Mouse (Mus musculus): ENCODE measurements around the gene Tanc1. TPM values are rescaled to one million over a fixed set of nuclear protein-coding genes. Genes with fewer than 3 reads are reported as not detected.

The Tanc1 gene
- polyA plus RNA-seq, 1 experiment from 2014 or later: 51.6 TPM

DNA sequence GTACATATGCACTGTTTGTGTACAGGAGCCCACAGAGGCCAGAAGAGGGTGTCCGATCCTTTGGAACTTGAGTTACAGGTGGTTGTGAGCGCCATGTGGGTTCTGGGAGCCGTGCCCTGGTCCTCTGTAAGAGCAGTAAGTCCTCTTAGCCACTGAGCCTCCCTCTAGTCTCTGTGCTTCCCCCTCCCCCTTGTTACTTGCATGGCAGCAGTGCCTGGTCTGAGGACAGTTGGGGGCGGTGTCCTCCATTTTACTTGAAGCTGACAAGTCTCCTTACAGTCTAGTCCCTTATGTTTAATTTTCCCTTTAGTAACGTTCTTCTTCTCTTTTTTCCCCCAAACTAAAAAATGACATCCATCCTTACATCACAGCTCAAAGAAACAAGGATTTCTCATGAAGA is 8.8 kb downstream of the Tanc1 start:
- WGBS: 90% methylated on average over 5 of the region's 5 CpGs
- Histone ChIP-seq H3K4me2 (ENCODE audit: low read depth, severe bottlenecking) (no peak overlapping the region), H3K9ac (ENCODE audit: low read length) (no peak overlapping the region), H3K4me3 (ENCODE audit: low read depth, low read length) (no peak overlapping the region), H3K36me3 (ENCODE audit: control insufficient read depth, insufficient read depth, low read length) (peaks cover 2% of the 10 kb centered on the region; the same call in 1 of the 2 replicates), H3K27ac (replicated peaks; ENCODE audit: low read depth, low read length) (no peak overlapping the region), H3K9me3 (ENCODE audit: control insufficient read depth, low read length) (no peaks in the 10 kb centered on the region), H3K27me3 (ENCODE audit: control insufficient read depth, insufficient read depth, low read length) (no peaks in the 10 kb centered on the region), H3K4me1 (ENCODE audit: control insufficient read depth, insufficient read depth, low read length) (peaks cover 23% of the 10 kb centered on the region)
- DNase-seq (ENCODE audit: low spot score): no peak
- ATAC-seq (ENCODE audit: insufficient number of reproducible peaks, low FRiP score, low TSS enrichment, low read depth): no peak

GRCm38 (mm10) chr2:59622514-59623139 is 10.8 kb downstream of the Tanc1 start:
- ATAC-seq (ENCODE audit: insufficient number of reproducible peaks, low FRiP score, low TSS enrichment, low read depth): peak; percentile 65; the same call in 1 of the 2 replicates
- Histone ChIP-seq H3K27ac (replicated peaks; ENCODE audit: low read depth, low read length) (no peak overlapping the region), H3K36me3 (ENCODE audit: control insufficient read depth, insufficient read depth, low read length) (peaks cover 2% of the 10 kb centered on the region; the same call in 1 of the 2 replicates), H3K4me1 (ENCODE audit: control insufficient read depth, insufficient read depth, low read length) (peaks cover 11% of the 10 kb centered on the region), H3K27me3 (ENCODE audit: control insufficient read depth, insufficient read depth, low read length) (no peaks in the 10 kb centered on the region), H3K4me3 (ENCODE audit: low read depth, low read length) (no peak overlapping the region), H3K4me2 (ENCODE audit: low read depth, severe bottlenecking) (no peak overlapping the region), H3K9ac (ENCODE audit: low read length) (no peak overlapping the region), H3K9me3 (ENCODE audit: control insufficient read depth, low read length) (no peaks in the 10 kb centered on the region)
- 16% methylated on average over 6 of the region's 6 CpGs for WGBS
- DNase-seq (ENCODE audit: low spot score): peak; percentile 40

- Histone ChIP-seq H3K4me1 (ENCODE audit: control insufficient read depth, insufficient read depth, low read length) (peaks cover 19% of the 10 kb centered on the region), H3K27ac (replicated peaks; ENCODE audit: low read depth, low read length) (no peak overlapping the region), H3K9ac (ENCODE audit: low read length) (no peak overlapping the region), H3K9me3 (ENCODE audit: control insufficient read depth, low read length) (no peaks in the 10 kb centered on the region), H3K36me3 (ENCODE audit: control insufficient read depth, insufficient read depth, low read length) (peaks cover 2% of the 10 kb centered on the region; the same call in 1 of the 2 replicates), H3K4me2 (ENCODE audit: low read depth, severe bottlenecking) (no peak overlapping the region), H3K4me3 (ENCODE audit: low read depth, low read length) (no peak overlapping the region), H3K27me3 (ENCODE audit: control insufficient read depth, insufficient read depth, low read length) (no peaks in the 10 kb centered on the region)
- WGBS: 71% methylated on average over 5 of the region's 5 CpGs
- no peak for ATAC-seq (ENCODE audit: insufficient number of reproducible peaks, low FRiP score, low TSS enrichment, low read depth)
- DNase-seq (ENCODE audit: low spot score): no peak
Measured at GRCm38 (mm10) chr2:59623858-59624257, 12.0 kb downstream of the Tanc1 start.

DNA sequence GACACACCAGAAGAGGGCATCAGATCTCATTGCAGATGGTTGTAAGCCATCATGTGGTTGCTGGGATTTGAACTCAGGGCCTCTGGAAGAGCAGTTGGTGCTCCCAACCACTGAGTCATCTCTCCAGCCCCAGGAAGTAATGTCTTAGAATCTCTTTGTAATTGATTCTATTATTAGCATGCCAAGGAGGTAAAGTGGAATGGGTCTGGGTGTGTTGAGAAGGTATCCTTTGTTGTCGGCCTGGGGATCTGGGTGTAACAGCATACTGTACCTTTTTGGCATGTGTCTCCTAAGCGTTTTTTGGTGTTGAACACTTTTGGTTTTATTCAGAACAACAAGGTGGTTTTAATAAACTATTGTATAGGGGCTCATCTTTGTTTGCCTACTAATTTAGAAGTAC is 13.6 kb downstream of the Tanc1 start:
- peaks cover 27% of the 10 kb centered on the region for H3K4me1 ChIP-seq (ENCODE audit: control insufficient read depth, insufficient read depth, low read length)
- no peak overlapping the region for H3K9ac ChIP-seq (ENCODE audit: low read length)

GRCm38 (mm10) chr2:59625927-59626326 is 14.1 kb downstream of the Tanc1 start:
- H3K27me3 ChIP-seq (ENCODE audit: control insufficient read depth, insufficient read depth, low read length): no peaks in the 10 kb centered on the region
- H3K4me1 ChIP-seq (ENCODE audit: control insufficient read depth, insufficient read depth, low read length): peaks cover 30% of the 10 kb centered on the region
- no peaks in the 10 kb centered on the region for H3K9me3 ChIP-seq (ENCODE audit: control insufficient read depth, low read length)
- no peak overlapping the region for H3K4me3 ChIP-seq (ENCODE audit: low read depth, low read length)
- H3K36me3 ChIP-seq (ENCODE audit: control insufficient read depth, insufficient read depth, low read length): peaks cover 2% of the 10 kb centered on the region; the same call in 1 of the 2 replicates
- no peak for DNase-seq (ENCODE audit: low spot score)
- no peak for ATAC-seq (ENCODE audit: insufficient number of reproducible peaks, low FRiP score, low TSS enrichment, low read depth)
- 48% methylated on average over 8 of the region's 8 CpGs for WGBS
- H3K9ac ChIP-seq (ENCODE audit: low read length): no peak overlapping the region
- H3K27ac ChIP-seq (replicated peaks; ENCODE audit: low read depth, low read length): no peak overlapping the region
- H3K4me2 ChIP-seq (ENCODE audit: low read depth, severe bottlenecking): no peak overlapping the region

More for the DNA sequence above, 13.6 kb downstream of the Tanc1 start:
- Histone ChIP-seq H3K36me3 (ENCODE audit: control insufficient read depth, insufficient read depth, low read length) (peaks cover 2% of the 10 kb centered on the region; the same call in 1 of the 2 replicates), H3K27me3 (ENCODE audit: control insufficient read depth, insufficient read depth, low read length) (no peaks in the 10 kb centered on the region), H3K27ac (replicated peaks; ENCODE audit: low read depth, low read length) (no peak overlapping the region), H3K9me3 (ENCODE audit: control insufficient read depth, low read length) (no peaks in the 10 kb centered on the region), H3K4me3 (ENCODE audit: low read depth, low read length) (no peak overlapping the region), H3K4me2 (ENCODE audit: low read depth, severe bottlenecking) (no peak overlapping the region)
- 79% methylated on average over 2 of the region's 2 CpGs for WGBS
- ATAC-seq (ENCODE audit: insufficient number of reproducible peaks, low FRiP score, low TSS enrichment, low read depth): no peak
- DNase-seq (ENCODE audit: low spot score): no peak

- no peak overlapping the region for H3K9ac ChIP-seq (ENCODE audit: low read length)
- 77% methylated on average over 3 of the region's 3 CpGs for WGBS
- no peak for DNase-seq (ENCODE audit: low spot score)
- peaks cover 2% of the 10 kb centered on the region; the same call in 1 of the 2 replicates for H3K36me3 ChIP-seq (ENCODE audit: control insufficient read depth, insufficient read depth, low read length)
- H3K9me3 ChIP-seq (ENCODE audit: control insufficient read depth, low read length): no peaks in the 10 kb centered on the region
- H3K4me2 ChIP-seq (ENCODE audit: low read depth, severe bottlenecking): no peak overlapping the region
- no peak overlapping the region for H3K4me3 ChIP-seq (ENCODE audit: low read depth, low read length)
- no peak for ATAC-seq (ENCODE audit: insufficient number of reproducible peaks, low FRiP score, low TSS enrichment, low read depth)
- H3K4me1 ChIP-seq (ENCODE audit: control insufficient read depth, insufficient read depth, low read length): peaks cover 32% of the 10 kb centered on the region
- no peak overlapping the region for H3K27ac ChIP-seq (replicated peaks; ENCODE audit: low read depth, low read length)
- H3K27me3 ChIP-seq (ENCODE audit: control insufficient read depth, insufficient read depth, low read length): no peaks in the 10 kb centered on the region
Measured at GRCm38 (mm10) chr2:59626422-59626821, 14.6 kb downstream of the Tanc1 start.

DNA sequence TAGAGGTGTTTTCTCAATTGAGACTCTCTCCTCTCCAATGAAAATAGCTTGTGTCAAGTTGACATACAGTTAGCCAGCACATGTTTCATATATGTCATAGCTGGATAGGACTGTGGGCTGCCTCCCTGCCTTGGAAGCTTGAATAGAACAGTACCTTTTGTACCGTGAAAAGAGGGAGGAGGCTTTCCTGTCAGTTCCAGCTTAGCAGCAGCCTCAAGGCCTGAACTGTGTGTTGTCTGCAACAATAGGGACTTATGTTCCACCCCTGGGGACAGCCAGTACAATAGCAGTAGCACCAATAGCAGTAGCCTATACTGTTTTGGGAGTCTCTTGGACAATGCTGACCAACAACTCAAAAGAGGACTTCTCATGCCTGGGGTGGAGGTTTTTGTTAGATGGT is 15.7 kb downstream of the Tanc1 start:
- Histone ChIP-seq H3K27ac (replicated peaks; ENCODE audit: low read depth, low read length) (no peak overlapping the region), H3K9ac (ENCODE audit: low read length) (no peak overlapping the region), H3K27me3 (ENCODE audit: control insufficient read depth, insufficient read depth, low read length) (no peaks in the 10 kb centered on the region), H3K4me2 (ENCODE audit: low read depth, severe bottlenecking) (no peak overlapping the region), H3K4me1 (ENCODE audit: control insufficient read depth, insufficient read depth, low read length) (peaks cover 28% of the 10 kb centered on the region), H3K4me3 (ENCODE audit: low read depth, low read length) (no peak overlapping the region), H3K36me3 (ENCODE audit: control insufficient read depth, insufficient read depth, low read length) (peaks cover 2% of the 10 kb centered on the region; the same call in 1 of the 2 replicates), H3K9me3 (ENCODE audit: control insufficient read depth, low read length) (no peaks in the 10 kb centered on the region)
- DNase-seq (ENCODE audit: low spot score) (no peak), ATAC-seq (ENCODE audit: insufficient number of reproducible peaks, low FRiP score, low TSS enrichment, low read depth) (no peak)
- whole genome bisulfite sequencing: 73% methylated on average over 1 of the region's 1 CpGs

GRCm38 (mm10) chr2:59628057-59628901 is 16.4 kb downstream of the Tanc1 start:
- H3K4me2 ChIP-seq (ENCODE audit: low read depth, severe bottlenecking): no peak overlapping the region
- ATAC-seq (ENCODE audit: insufficient number of reproducible peaks, low FRiP score, low TSS enrichment, low read depth) (no peak), DNase-seq (ENCODE audit: low spot score) (no peak)
- no peak overlapping the region for H3K27ac ChIP-seq (replicated peaks; ENCODE audit: low read depth, low read length)
- H3K36me3 ChIP-seq (ENCODE audit: control insufficient read depth, insufficient read depth, low read length): peaks cover 2% of the 10 kb centered on the region; the same call in 1 of the 2 replicates
- H3K9me3 ChIP-seq (ENCODE audit: control insufficient read depth, low read length): no peaks in the 10 kb centered on the region
- H3K27me3 ChIP-seq (ENCODE audit: control insufficient read depth, insufficient read depth, low read length): no peaks in the 10 kb centered on the region
- 84% methylated on average over 17 of the region's 17 CpGs for WGBS
- H3K9ac ChIP-seq (ENCODE audit: low read length): no peak overlapping the region
- no peak overlapping the region for H3K4me3 ChIP-seq (ENCODE audit: low read depth, low read length)
- H3K4me1 ChIP-seq (ENCODE audit: control insufficient read depth, insufficient read depth, low read length): peaks cover 26% of the 10 kb centered on the region
